Mouse (Mus musculus) erythroid progenitor cell, adult 5-6 weeks (primary cell): ENCODE measurements around the gene Prr15. TPM values are rescaled to one million over a fixed set of nuclear protein-coding genes. Genes with fewer than 3 reads are reported as not detected.

Source experiments
- ATAC-seq: replicated peaks from 2 replicates; pipeline ENCODE4 v1.8.0; 2016; ENCODE audit warnings: moderate number of reproducible peaks, mild to moderate bottlenecking, moderate TSS enrichment, inconsistent platforms; ENCODE audit not compliant: poor library complexity, low FRiP score, severe bottlenecking
- total RNA-seq, 2 experiments: library from RNA; stranded (forward) in 1 of 2; stranded (reverse) in 1 of 2; fragments of 150-400 nt in 1 of 2; fragments of 186-747, 209-891 nt in 1 of 2; gene quantifications; 2 replicates each; pipeline versions ENCODE4 v1.2.3 to v1.2.4; 2015 to 2017; ENCODE audit warnings: low replicate concordance in 2 of 2

Prr15 gene
- total RNA-seq, 2 experiments from 2014 or later, result not detected

- ATAC-seq, result no peak
Observed at GRCm38 (mm10) chr6:54329598-54329997, 4.0 kb downstream of the Prr15 start.

GRCm38 (mm10) chr6:54330166-54330565 lies 4.5 kb downstream of the Prr15 start:
- ATAC-seq, result no peak

- no peak for ATAC-seq
Observed at GRCm38 (mm10) chr6:54331765-54332164, 6.1 kb downstream of the Prr15 start.

DNA sequence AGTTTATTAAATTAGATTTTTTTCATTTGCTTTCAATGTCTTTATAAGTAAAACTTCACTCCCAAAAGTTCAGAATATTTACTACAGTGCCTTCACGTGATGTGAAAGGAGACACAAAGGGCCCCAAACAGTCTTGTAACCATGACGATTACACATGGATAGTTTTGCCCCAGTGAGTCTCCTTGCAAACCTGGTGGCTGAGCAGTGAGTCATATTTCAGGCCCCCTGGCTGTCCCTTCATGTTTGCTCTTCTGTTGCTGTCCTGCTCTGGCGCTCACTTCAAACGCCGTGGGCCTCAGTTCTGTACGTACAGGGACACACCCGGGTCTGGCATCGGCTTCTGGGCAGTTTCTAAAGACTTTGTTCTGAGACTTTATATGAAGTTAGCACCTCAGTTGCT lies 6.6 kb downstream of the Prr15 start:
- ATAC-seq, result no peak

DNA sequence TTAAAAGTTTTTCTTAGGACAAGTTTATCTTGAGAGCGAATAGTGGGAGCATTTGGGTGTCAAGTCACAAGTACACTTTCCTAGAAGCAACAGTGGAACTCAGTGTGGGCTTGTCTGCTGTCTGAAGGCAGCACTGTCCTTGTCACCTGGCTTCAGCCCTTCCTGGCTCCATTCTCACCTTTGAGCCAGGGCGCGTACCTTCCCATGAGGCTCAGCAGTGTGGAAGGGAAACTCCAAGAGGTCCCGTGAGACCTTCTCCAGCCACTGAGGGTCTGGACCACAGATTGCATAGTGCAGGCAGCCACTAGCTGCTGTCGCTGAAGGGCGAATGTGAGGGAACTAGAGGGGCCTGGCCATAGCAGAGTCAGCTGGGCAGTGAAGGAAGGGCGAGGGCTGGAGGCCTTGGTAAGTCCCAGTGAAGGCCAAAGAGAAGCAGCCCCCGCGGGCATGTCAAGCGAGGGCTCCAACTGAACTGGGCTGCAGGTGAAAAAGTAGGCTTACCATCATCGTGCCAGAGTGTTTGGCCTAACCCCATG lies 7.5 kb downstream of the Prr15 start:
- ATAC-seq, result no peak

DNA sequence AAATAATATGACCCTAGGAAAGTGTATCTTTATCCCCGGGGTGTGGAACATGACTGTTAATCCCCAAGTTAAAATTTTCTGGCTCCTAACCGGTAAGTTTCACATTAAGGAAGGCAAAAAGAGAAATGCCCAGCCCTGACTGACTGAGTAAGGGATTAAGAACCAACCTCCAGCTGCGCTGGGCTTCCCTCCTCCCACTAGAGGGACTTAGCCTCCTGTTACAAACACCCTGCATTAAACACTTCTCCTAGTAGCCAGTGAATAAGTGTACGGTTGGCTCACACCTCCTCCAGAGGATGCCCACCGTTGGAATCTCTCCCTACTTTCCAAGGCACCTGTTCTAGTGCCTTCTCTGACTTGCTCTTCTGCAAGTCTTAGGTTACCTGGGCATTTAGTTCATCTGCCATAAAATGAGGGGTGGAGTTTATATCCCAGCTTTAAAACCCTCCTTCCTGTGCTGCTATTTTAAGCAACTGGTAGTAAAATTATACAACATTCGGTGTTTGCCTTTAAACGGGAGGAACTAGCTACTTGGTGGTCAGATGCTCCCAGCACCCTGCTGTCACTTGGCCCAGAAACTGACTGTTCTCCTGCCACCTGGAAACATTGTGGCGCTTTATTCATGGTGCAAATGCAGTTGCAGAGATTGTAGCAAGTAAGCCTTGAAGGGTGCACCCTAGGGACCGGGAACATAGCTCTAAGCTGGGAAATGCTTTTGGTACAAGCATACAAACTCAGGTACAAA lies 8.2 kb downstream of the Prr15 start:
- ATAC-seq, result no peak

- ATAC-seq, result no peak
Observed at GRCm38 (mm10) chr6:54337321-54337720, 11.7 kb downstream of the Prr15 start.

GRCm38 (mm10) chr6:54341133-54341532 lies 15.5 kb downstream of the Prr15 start:
- no peak for ATAC-seq

- no peak for ATAC-seq
Observed at GRCm38 (mm10) chr6:54342223-54342622, 16.6 kb downstream of the Prr15 start.

- ATAC-seq, result no peak
Observed at GRCm38 (mm10) chr6:54351860-54352259, 26.2 kb downstream of the Prr15 start.

DNA sequence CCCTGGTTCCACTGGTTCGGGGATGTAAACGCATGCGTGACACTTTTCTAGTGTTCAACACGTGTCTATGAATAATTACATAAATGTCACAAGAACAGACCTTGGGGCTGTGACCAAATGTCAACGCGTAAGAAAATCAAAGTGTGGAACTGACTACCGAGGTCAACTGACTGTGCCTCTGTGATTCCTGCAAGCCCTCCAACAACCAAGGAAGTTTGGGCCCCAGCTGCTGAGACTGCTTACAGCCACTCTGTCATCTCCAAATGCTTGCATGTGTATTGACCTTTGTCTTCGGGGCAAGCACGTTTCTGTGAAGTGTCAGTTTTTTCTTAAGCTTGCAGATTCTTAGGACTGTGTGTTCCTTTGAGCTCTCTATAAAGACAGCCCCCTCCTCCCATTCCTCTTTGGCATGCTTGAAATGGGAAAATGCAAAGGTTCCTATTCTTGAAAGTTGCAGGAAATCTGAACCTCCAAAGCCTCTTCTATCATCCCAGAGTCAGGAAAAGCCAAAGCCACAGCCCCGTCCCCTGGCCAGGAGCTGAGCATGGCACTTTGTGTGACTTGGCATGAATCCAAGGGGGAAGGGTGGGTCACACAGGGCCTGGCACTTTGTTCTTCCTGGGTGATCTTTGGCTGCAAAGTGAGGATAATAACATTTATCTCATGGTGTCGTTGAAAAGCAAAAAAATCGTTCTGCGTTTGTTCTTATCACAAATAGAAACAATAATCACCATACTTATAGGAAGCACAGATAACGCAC lies 27.5 kb downstream of the Prr15 start:
- no peak for ATAC-seq

DNA sequence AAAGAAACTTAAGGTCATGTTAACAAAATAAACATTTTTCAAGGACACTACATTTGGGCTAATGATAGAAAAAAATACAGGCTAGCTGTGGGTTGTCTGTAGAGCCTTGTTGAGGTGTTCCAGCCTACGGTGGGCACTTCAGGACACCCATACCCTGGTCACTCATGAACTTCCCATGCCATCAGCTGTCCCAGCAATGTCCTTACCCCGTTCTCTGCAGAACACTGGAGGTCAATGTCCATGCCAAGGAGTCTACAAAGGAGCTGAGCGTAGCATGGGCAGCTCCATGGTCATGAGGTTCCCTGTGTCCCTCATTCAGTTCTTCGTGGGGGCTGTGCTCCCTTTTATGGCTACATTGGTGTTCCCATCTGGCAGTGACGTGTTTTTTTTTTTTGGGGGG lies 28.1 kb downstream of the Prr15 start:
- no peak for ATAC-seq

DNA sequence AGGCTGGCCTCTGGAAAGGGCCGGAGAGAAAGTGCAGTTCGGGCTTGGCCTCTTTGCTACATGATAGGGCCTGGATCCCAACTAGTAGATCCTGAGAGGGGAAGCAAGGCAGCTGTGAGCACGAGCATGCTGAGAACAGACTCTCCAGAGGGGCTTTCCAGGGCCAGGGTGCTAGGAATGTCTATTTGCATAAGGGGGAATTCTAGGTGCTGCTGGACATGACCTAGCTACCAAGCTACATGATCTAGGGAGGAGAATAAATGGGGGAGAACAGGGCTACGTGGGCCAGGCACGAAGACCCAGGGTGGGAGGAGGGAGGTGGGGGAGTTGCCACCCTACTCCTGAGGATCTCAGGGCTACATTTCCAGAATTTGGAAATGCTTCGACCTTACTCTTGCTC lies 30.0 kb downstream of the Prr15 start:
- no peak for ATAC-seq

DNA sequence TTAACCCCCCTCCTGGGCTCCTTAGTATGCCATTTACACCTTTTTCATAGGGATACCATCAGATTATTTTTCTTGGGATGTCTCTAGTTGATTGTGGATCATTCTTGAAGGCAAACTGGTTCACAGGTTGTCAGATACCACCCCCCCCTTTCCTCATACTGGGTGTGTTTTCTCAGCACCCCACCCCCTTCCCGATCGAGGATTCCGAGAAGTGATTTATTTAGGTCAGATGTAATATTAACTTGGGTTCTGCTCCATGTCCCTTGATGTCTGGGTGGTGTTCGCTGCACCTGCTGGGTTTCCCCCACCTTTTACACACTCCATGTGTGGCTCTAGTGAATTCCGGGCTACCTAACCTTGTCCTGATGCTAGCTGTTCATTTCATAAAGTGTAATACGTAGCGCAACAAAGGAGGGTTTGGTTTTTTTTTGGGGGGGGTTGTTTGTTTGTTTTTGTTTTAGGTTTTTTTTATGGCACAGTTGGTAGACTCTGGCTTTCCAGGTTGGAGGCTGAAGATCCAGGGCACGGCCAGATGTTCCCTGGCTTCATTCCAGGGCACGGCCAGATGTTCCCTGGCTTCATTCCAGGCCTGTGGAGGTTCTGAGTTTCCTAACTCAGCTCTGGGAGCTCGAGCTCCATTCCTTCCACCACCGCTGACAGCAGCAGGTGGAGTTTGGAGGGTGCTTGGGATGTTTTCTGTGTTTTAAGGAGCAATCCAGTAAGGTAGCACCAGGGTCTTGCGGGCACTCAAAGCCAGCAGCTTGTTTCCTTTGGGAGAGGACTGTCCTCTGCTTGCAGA lies 37.1 kb downstream of the Prr15 start:
- no peak for ATAC-seq

GRCm38 (mm10) chr6:54364406-54365136 lies 38.9 kb downstream of the Prr15 start:
- ATAC-seq, result no peak

GRCm38 (mm10) chr6:54366607-54367006 lies 41.0 kb downstream of the Prr15 start:
- ATAC-seq, result no peak

DNA sequence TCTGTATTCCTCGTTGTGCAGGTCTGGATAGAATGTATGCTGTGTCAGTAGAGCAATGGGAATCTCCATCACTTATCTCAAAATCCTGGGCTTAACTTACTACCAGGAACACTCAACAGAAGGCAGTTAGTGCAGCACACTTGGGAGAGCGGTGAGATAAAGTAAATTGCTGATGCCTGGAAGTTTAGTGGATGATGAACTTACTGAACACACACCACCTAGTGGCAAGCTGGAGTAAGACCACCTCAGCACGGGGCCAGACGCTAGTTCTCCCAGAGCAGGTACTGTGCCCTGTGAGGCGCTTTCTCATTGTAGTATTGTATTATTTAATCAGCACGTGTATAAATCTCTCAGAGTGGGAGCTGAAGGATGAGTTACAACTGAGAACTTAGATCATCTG lies 42.4 kb downstream of the Prr15 start:
- ATAC-seq, result no peak

DNA sequence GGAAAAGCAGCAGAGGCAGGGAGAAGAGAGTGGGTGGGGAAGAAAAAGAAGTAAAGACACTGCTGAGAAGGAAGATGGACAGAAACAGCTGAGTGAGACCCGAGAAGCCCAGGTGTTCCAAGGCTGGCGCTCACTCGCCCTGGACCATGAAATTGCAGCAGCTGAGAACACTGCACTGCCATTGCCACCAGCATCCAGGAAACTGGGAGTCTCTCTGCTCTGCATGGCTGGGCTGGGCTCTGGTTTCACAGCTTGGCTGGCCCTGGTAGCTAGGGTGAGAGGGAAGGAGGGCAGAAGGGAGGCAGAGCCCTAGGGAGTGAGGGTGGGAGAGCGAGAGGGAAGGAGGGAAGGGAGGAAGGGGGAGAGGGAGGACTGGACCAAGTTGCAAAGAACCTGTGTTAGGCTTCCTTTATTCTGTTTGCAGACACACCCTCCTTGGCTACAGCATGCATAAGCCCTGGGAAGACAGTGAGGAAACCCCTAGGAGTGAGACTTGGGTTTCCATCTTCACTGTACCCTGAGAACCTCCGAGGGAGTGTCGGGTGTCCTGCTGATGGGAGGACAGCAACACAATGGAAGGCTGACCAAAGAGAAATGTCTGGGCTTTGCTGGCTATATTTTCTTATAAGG lies 44.4 kb downstream of the Prr15 start:
- ATAC-seq, result no peak

GRCm38 (mm10) chr6:54371874-54372273 lies 46.2 kb downstream of the Prr15 start:
- ATAC-seq, result no peak
